Mouse (Mus musculus) forebrain, postnatal 0 days (tissue): ENCODE measurements around the gene Scrg1. TPM values are rescaled to one million over a fixed set of nuclear protein-coding genes. Genes with fewer than 3 reads are reported as not detected.
A peak's percentile ranks its signal among the peaks of the same experiment; 100 is the strongest.
"Not testable (repeated sequence)": the region's sequence is repeated elsewhere in the genome, so short reads cannot be mapped to it uniquely, and the experiment has no call there.

Experiments used
- ATAC-seq: fragments of 200-750 bp; cut with Nextera tagmentation; 2 replicates; pipeline ENCODE4 v1.8.0; 2017; ENCODE audit warnings: mild to moderate bottlenecking, moderate library complexity
- DNase-seq: peaks from one replicate; pipeline ENCODE4 v3.0.0-alpha.2; 2015
- H3K27ac ChIP-seq: fragments of 300-500 bp; sonication (generic); 2 replicates; pipeline ENCODE4 v1.5.1; 2014; ENCODE audit warnings: low read depth, mild to moderate bottlenecking, antibody characterized with exemption, low read length, moderate library complexity, mixed read lengths
- H3K27me3 ChIP-seq: fragments of 300-500 bp; sonication (generic); 2 replicates; pipeline ENCODE4 v1.6.1; 2014; ENCODE audit warnings: mild to moderate bottlenecking, low read length, mixed read lengths; ENCODE audit not compliant: insufficient read depth
- H3K36me3 ChIP-seq: fragments of 300-500 bp; sonication (generic); 2 replicates; pipeline ENCODE4 v1.6.1; 2014; ENCODE audit warnings: mild to moderate bottlenecking, moderate library complexity; ENCODE audit not compliant: insufficient read depth
- H3K4me1 ChIP-seq: fragments of 300-500 bp; sonication (generic); 2 replicates; pipeline ENCODE4 v1.6.1; 2014; ENCODE audit warnings: antibody characterized with exemption; ENCODE audit not compliant: insufficient read depth
- H3K4me2 ChIP-seq: fragments of 300-500 bp; sonication (generic); 2 replicates; pipeline ENCODE4 v1.6.1; 2014; ENCODE audit warnings: low read depth, mild to moderate bottlenecking, moderate library complexity
- H3K4me3 ChIP-seq: fragments of 300-500 bp; sonication (generic); 2 replicates; pipeline ENCODE4 v1.5.1; 2014; ENCODE audit warnings: low read depth, low read length, mixed read lengths
- H3K9ac ChIP-seq: fragments of 300-500 bp; sonication (generic); 2 replicates; pipeline ENCODE4 v1.6.1; 2014; ENCODE audit warnings: mild to moderate bottlenecking
- H3K9me3 ChIP-seq: fragments of 300-500 bp; sonication (generic); 2 replicates; pipeline ENCODE4 v1.6.1; 2016; ENCODE audit warnings: low read length
- CTCF ChIP-seq: sonication (generic); IDR thresholded peaks from 2 replicates; pipeline ENCODE4 v1.5.1; 2016; ENCODE audit warnings: antibody characterized with exemption, control low read depth, low read depth
- WGBS: fragments of 180-500 bp; shearing (Covaris S2); extraction: QIAGEN DNeasy Blood & Tissue Kit; methylation state at CpG from one replicate; pipeline ENCODE4 v1.1.7; 2014; 5-methylcytosine and 5-hydroxymethylcytosine counted together
- polyA plus RNA-seq: library from polyadenylated mRNA; unstranded; fragments of >200 nt; fragmentation: Nextera tagmentation; extraction: Ambion mirVana; gene quantifications from 2 replicates; pipeline ENCODE4 v1.2.1, GENCODE M21; 2015
- total RNA-seq: library from RNA; depleted of rRNA; stranded (reverse); fragments of >200 nt; gene quantifications from 2 replicates; pipeline ENCODE4 v1.2.3, GENCODE M21; 2014

The Scrg1 gene
- total and polyA plus RNA-seq, 2 experiments from 2014 or later, result 15.4 to 44.4 TPM

DNA sequence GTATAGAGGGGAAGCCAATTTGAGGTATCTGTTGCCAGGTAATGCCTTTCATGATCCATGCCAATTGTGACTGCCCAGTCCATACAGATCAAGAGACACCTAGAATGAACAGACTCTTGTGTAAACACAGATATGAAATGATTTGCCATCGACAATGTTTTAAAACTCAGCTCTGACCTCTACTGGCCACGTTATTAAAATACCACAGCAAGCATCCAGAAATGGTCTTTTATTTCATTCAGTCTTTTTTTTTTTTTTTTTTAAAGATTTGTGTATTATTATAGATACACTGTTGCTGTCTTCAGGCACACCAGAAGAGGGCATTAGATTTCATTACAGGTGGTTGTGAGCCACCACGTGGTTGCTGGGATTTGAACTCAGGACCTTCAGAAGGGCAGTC, 29.6 kb upstream of the Scrg1 start:
- H3K9me3 ChIP-seq, result no peaks in the 10 kb centered on the region
- H3K4me3 ChIP-seq, result no peak overlapping the region
- no peak overlapping the region for H3K27ac ChIP-seq
- H3K27me3 ChIP-seq, result peaks cover 7% of the 10 kb centered on the region; the same call in 1 of the 2 replicates
- H3K4me2 ChIP-seq, result no peak overlapping the region
- no peak overlapping the region for H3K9ac ChIP-seq
- peak; percentile 69 for TF ChIP-seq CTCF
- DNase-seq, result peak; percentile 68
- no peaks in the 10 kb centered on the region for H3K36me3 ChIP-seq
- H3K4me1 ChIP-seq, result no peaks in the 10 kb centered on the region
- ATAC-seq, result no peak
- WGBS, result 11% methylated on average over 3 of the region's 3 CpGs

DNA sequence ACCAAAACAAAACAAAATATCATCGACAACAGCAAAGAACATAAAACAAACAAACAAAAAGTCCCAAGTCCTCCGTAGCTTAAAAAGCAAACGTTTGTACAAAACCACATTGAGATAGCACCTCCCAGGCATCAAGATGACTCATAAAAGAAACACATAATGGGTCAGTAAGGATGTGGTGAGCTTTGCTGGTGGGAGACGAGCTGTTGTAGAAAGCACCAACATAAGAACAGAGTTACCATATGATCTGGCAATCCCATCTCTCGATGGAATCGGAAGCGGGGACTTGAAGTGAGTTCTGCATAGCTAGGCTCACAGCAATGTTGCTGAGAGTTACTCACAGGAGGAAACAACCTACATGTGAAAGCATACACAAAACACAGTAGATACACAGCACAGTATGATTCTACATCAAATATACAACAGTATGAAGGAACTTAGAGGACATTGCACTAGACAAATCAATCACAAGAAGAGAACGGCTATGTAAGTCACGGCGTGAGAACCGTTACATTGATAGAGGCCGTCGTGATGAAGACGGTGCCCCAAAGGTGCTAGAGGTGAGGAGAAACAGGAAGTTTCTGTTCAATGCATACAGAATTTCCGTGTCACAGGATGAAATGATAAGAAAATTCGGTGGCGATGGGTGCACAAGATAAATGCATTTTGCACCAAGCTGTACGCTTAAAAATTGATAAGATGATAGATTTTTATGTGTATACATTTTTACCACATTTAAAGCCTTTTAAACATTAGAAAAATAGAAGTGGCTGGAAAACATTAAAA, 27.9 kb upstream of the Scrg1 start:
- H3K27me3 ChIP-seq, result peaks cover 7% of the 10 kb centered on the region; the same call in 1 of the 2 replicates
- no peaks in the 10 kb centered on the region for H3K9me3 ChIP-seq
- H3K4me2 ChIP-seq, result no peak overlapping the region
- H3K4me3 ChIP-seq, result no peak overlapping the region
- no peak for DNase-seq
- no peaks in the 10 kb centered on the region for H3K36me3 ChIP-seq
- H3K27ac ChIP-seq, result no peak overlapping the region
- no peak overlapping the region for H3K9ac ChIP-seq
- 71% methylated on average over 18 of the region's 18 CpGs for WGBS
- no peaks in the 10 kb centered on the region for H3K4me1 ChIP-seq
- no peak for TF ChIP-seq CTCF
- ATAC-seq, result no peak

DNA sequence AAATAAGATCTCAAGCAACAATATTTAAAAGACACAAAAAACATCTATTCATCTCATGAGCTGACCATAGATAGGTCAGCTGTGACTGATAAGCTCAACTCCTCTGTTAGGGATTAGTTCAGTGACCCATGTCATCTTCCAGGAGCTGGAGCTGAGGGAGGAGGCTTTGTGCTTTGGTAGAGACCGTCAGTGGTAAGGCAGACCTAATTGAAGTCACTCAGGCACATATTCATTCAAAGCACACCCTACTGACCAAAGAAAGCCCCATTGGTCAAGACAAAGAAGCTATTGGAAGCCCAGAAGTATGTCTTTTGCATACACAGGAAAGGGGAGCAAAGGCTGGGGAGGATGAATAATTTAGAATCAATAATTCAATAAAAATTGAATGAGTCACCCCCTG, 27.2 kb upstream of the Scrg1 start:
- Histone ChIP-seq H3K36me3 (no peaks in the 10 kb centered on the region), H3K4me1 (no peaks in the 10 kb centered on the region), H3K27me3 (peaks cover 7% of the 10 kb centered on the region; the same call in 1 of the 2 replicates), H3K27ac (no peak overlapping the region), H3K4me2 (no peak overlapping the region), H3K9ac (no peak overlapping the region), H3K4me3 (no peak overlapping the region), H3K9me3 (no peaks in the 10 kb centered on the region)
- ATAC-seq, result no peak
- no peak for DNase-seq
- WGBS, result 5% methylated on average over 1 of the region's 1 CpGs
- TF ChIP-seq CTCF, result no peak

DNA sequence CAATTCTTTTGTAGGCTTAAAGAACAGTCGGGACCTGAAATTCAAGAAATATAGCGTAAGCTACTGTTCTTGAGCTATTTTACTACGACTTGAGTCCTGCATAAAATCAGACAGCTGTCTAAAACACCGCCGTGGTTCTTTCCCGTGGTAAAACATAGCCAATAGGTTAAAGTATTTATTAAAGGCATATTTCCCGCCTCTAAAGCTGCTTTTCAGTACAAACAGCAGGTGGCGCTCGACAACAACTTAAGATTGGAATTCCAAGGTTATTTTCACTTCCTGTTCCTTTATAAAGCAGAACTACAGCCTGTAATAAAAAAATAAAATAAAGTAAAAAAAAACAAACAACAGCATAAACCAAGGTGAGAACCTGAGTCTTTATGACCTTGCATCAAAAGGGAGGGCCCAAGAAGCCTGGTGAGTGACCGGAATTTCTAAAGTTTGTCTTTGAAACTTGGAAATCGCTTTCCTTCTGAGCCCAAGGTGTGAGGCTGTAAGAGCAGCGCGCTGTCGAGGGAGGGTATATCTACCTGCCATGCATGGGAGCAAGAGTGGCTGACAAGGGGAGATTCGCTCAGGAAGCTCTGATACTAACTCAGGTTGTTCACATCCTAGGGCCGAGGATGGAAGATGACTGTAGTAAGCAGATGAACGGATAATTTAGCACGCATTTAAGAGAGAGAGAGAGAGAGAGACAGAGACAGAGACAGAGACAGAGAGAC, 26.4 kb upstream of the Scrg1 start:
- DNase-seq (peak; percentile 87), ATAC-seq (peak; percentile 43)
- peak; percentile 82 for TF ChIP-seq CTCF
- 33% methylated on average over 18 of the region's 18 CpGs for WGBS
- Histone ChIP-seq H3K4me3 (no peak overlapping the region), H3K4me2 (no peak overlapping the region; the same call in 1 of the 2 replicates), H3K36me3 (no peaks in the 10 kb centered on the region), H3K9ac (no peak overlapping the region), H3K9me3 (no peaks in the 10 kb centered on the region), H3K27ac (no peak overlapping the region), H3K4me1 (no peaks in the 10 kb centered on the region), H3K27me3 (peaks cover 7% of the 10 kb centered on the region; the same call in 1 of the 2 replicates)

DNA sequence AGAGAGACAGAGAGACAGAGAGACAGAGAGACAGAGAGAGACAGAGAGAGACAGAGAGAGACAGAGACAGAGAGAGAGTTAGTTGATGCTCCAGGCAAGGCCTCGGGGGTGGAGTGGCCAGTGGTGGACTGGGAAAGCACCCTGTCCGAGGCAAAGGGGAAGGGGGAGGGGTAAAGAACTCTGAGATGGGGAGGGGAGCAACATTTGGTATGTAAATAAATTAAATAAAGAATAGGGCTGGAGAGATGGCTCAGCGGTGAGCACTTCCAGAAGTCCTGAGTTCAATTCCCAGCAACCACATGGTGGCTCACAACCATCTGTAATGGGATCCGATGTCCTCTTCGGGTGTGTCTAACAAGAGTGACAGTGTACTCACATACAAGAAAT, 25.8 kb upstream of the Scrg1 start:
- not testable (repeated sequence) for H3K36me3 ChIP-seq, H3K4me3 ChIP-seq, H3K4me2 ChIP-seq, ATAC-seq, H3K9me3 ChIP-seq, DNase-seq, H3K27me3 ChIP-seq, H3K9ac ChIP-seq, H3K27ac ChIP-seq, H3K4me1 ChIP-seq
- 60% methylated on average over 5 of the region's 5 CpGs for WGBS

DNA sequence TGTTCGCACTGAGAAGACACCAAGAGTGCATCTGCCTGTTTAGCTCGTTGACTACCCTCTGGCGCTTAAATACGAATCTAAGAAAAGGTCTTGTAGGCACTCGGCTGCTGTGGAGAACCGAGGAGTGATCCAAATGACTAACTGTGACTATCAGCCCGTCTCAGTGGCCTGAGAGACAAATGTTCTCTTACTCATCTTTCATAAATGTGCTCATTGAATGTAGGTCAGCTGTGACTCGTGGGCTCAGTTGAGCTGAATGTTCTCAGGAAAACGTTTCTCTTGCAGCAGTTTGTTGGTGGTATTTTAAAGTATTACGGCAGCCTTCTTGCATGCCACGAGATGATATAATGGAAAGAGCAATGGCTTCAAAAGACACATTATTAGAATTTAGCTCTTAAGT, 24.8 kb upstream of the Scrg1 start:
- no peaks in the 10 kb centered on the region for H3K36me3 ChIP-seq
- H3K27ac ChIP-seq, result no peak overlapping the region
- no peak overlapping the region for H3K4me2 ChIP-seq
- no peaks in the 10 kb centered on the region for H3K9me3 ChIP-seq
- H3K9ac ChIP-seq, result no peak overlapping the region
- H3K4me1 ChIP-seq, result 0 out of 2 replicates have a peak, but pooled peaks cover 4% of the 10 kb centered on the region
- ATAC-seq (no peak), DNase-seq (no peak)
- H3K27me3 ChIP-seq, result peaks cover 7% of the 10 kb centered on the region; the same call in 1 of the 2 replicates
- no peak overlapping the region for H3K4me3 ChIP-seq
- WGBS, result 81% methylated on average over 11 of the region's 11 CpGs
- no peak for TF ChIP-seq CTCF

DNA sequence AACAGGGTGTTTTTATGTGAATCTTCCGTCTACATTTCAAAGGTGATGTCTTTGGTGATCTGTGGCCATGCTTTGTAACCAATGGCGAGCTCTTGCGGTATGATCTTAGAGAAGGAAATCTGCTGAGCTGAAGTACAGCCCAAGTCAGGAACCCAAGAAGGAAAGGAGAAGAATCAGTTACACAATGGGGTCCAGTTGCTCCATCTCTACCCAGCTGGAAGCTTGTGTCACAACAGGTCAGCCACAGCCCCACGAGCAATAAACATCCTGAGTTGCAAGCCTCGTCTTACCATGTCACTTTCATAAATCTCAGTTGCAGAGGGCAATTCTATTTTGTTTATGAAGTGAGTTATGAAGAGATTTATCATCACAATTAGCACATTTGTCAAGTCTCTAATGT, 22.9 kb upstream of the Scrg1 start:
- DNase-seq, result no peak
- H3K9me3 ChIP-seq, result no peaks in the 10 kb centered on the region
- H3K4me1 ChIP-seq, result peaks cover 9% of the 10 kb centered on the region; the same call in 1 of the 2 replicates
- H3K4me3 ChIP-seq, result no peak overlapping the region
- no peak for TF ChIP-seq CTCF
- H3K4me2 ChIP-seq, result no peak overlapping the region
- H3K27me3 ChIP-seq, result peaks cover 7% of the 10 kb centered on the region; the same call in 1 of the 2 replicates
- H3K36me3 ChIP-seq, result no peaks in the 10 kb centered on the region
- ATAC-seq, result no peak
- H3K27ac ChIP-seq, result no peak overlapping the region
- H3K9ac ChIP-seq, result no peak overlapping the region
- 92% methylated on average over 5 of the region's 5 CpGs for WGBS
